Mouse (Mus musculus): Measurements from ENCODE around the gene Trabd. TPM values are rescaled to one million over a fixed set of nuclear protein-coding genes. Genes with fewer than 3 reads are reported as not detected.

Gene Trabd
- polyA plus RNA-seq, 1 experiment from 2014 or later: 56.6 TPM

- H3K27me3 ChIP-seq: peaks cover 74% of the 10 kb centered on the region
- no peak overlapping the region for H3K4me2 ChIP-seq
- no peak overlapping the region for H3K4me3 ChIP-seq
- H3K4me1 ChIP-seq: peaks cover 24% of the 10 kb centered on the region
- no peak for ATAC-seq (ENCODE audit: insufficient number of reproducible peaks, low FRiP score, low TSS enrichment, low read depth)
- 58% methylated on average over 6 of the region's 6 CpGs for WGBS
- H3K9me3 ChIP-seq: no peaks in the 10 kb centered on the region
- no peak overlapping the region for H3K9ac ChIP-seq
- H3K36me3 ChIP-seq: no peaks in the 10 kb centered on the region
- no peak overlapping the region for H3K27ac ChIP-seq
Observed at GRCm38 (mm10) chr15:89063536-89063935, 11.4 kb upstream of the Trabd start.

GRCm38 (mm10) chr15:89064891-89065290 lies 10.0 kb upstream of the Trabd start:
- ATAC-seq (ENCODE audit: insufficient number of reproducible peaks, low FRiP score, low TSS enrichment, low read depth): no peak
- Histone ChIP-seq H3K27ac (no peak overlapping the region), H3K4me2 (no peak overlapping the region), H3K27me3 (peaks cover 77% of the 10 kb centered on the region), H3K4me3 (no peak overlapping the region), H3K36me3 (no peaks in the 10 kb centered on the region), H3K4me1 (peaks cover 16% of the 10 kb centered on the region), H3K9ac (no peak overlapping the region), H3K9me3 (no peaks in the 10 kb centered on the region)
- 92% methylated on average over 5 of the region's 5 CpGs for WGBS

- Histone ChIP-seq H3K9me3 (no peaks in the 10 kb centered on the region), H3K9ac (no peak overlapping the region), H3K4me1 (peaks cover 10% of the 10 kb centered on the region; the same call in 1 of the 2 replicates), H3K4me2 (peak overlapping the region; percentile 30; the same call in 1 of the 2 replicates), H3K27ac (no peak overlapping the region), H3K36me3 (no peaks in the 10 kb centered on the region), H3K4me3 (0 out of 2 replicates have a peak overlapping the region, but pooled peaks have one; percentile 8), H3K27me3 (peaks cover 59% of the 10 kb centered on the region)
- no peak for ATAC-seq (ENCODE audit: insufficient number of reproducible peaks, low FRiP score, low TSS enrichment, low read depth)
- 29% methylated on average over 35 of the region's 35 CpGs for WGBS
Observed at GRCm38 (mm10) chr15:89067609-89068008, 7.3 kb upstream of the Trabd start.

- Histone ChIP-seq H3K4me3 (no peak overlapping the region), H3K36me3 (no peaks in the 10 kb centered on the region), H3K27ac (no peak overlapping the region), H3K9ac (no peak overlapping the region), H3K4me2 (no peak overlapping the region), H3K27me3 (peaks cover 59% of the 10 kb centered on the region), H3K4me1 (peaks cover 10% of the 10 kb centered on the region; the same call in 1 of the 2 replicates), H3K9me3 (no peaks in the 10 kb centered on the region)
- no peak for ATAC-seq (ENCODE audit: insufficient number of reproducible peaks, low FRiP score, low TSS enrichment, low read depth)
- 28% methylated on average over 26 of the region's 26 CpGs for WGBS
Observed at GRCm38 (mm10) chr15:89068226-89068625, 6.7 kb upstream of the Trabd start.

- H3K4me1 ChIP-seq: peaks cover 13% of the 10 kb centered on the region
- no peak overlapping the region for H3K27ac ChIP-seq
- peaks cover 53% of the 10 kb centered on the region for H3K27me3 ChIP-seq
- no peak overlapping the region for H3K9ac ChIP-seq
- H3K4me3 ChIP-seq: no peak overlapping the region
- H3K36me3 ChIP-seq: no peaks in the 10 kb centered on the region
- WGBS: 74% methylated on average over 19 of the region's 19 CpGs
- ATAC-seq (ENCODE audit: insufficient number of reproducible peaks, low FRiP score, low TSS enrichment, low read depth): no peak
- H3K9me3 ChIP-seq: no peaks in the 10 kb centered on the region
- no peak overlapping the region for H3K4me2 ChIP-seq
Observed at GRCm38 (mm10) chr15:89069336-89069840, 5.5 kb upstream of the Trabd start.

GRCm38 (mm10) chr15:89070606-89071005 lies 4.3 kb upstream of the Trabd start:
- no peaks in the 10 kb centered on the region for H3K36me3 ChIP-seq
- H3K4me3 ChIP-seq: no peak overlapping the region
- H3K4me2 ChIP-seq: no peak overlapping the region
- peaks cover 44% of the 10 kb centered on the region for H3K27me3 ChIP-seq
- no peaks in the 10 kb centered on the region for H3K9me3 ChIP-seq
- peaks cover 24% of the 10 kb centered on the region for H3K4me1 ChIP-seq
- WGBS: 74% methylated on average over 24 of the region's 24 CpGs
- H3K9ac ChIP-seq: no peak overlapping the region
- ATAC-seq (ENCODE audit: insufficient number of reproducible peaks, low FRiP score, low TSS enrichment, low read depth): no peak
- H3K27ac ChIP-seq: no peak overlapping the region

GRCm38 (mm10) chr15:89073993-89074603 lies 826 bp upstream of the Trabd start:
- H3K36me3 ChIP-seq: no peaks in the 10 kb centered on the region
- no peak overlapping the region for H3K9ac ChIP-seq
- no peak for ATAC-seq (ENCODE audit: insufficient number of reproducible peaks, low FRiP score, low TSS enrichment, low read depth)
- peaks cover 9% of the 10 kb centered on the region for H3K27me3 ChIP-seq
- peak overlapping the region; percentile 88; the same call in 1 of the 2 replicates for H3K4me2 ChIP-seq
- 58% methylated on average over 10 of the region's 10 CpGs for WGBS
- no peak overlapping the region for H3K4me3 ChIP-seq
- no peak overlapping the region for H3K27ac ChIP-seq
- H3K9me3 ChIP-seq: no peaks in the 10 kb centered on the region
- H3K4me1 ChIP-seq: peaks cover 41% of the 10 kb centered on the region

- WGBS: under 1% methylated on average over 44 of the region's 59 CpGs
- Histone ChIP-seq H3K9ac (peak overlapping the region; percentile 85), H3K36me3 (peaks cover 10% of the 10 kb centered on the region; the same call in 1 of the 2 replicates), H3K9me3 (no peaks in the 10 kb centered on the region), H3K4me1 (peaks cover 41% of the 10 kb centered on the region), H3K27ac (peak overlapping the region; percentile 88), H3K4me3 (peak overlapping the region; percentile 82), H3K4me2 (peak overlapping the region; percentile 88), H3K27me3 (no peaks in the 10 kb centered on the region)
- ATAC-seq (ENCODE audit: insufficient number of reproducible peaks, low FRiP score, low TSS enrichment, low read depth): peak; percentile 87
Observed at GRCm38 (mm10) chr15:89075478-89076147, 689 bp downstream of the Trabd start.

GRCm38 (mm10) chr15:89076156-89076731 lies 1.3 kb downstream of the Trabd start:
- H3K27me3 ChIP-seq: no peaks in the 10 kb centered on the region
- H3K9ac ChIP-seq: peak overlapping the region; percentile 85
- peaks cover 16% of the 10 kb centered on the region for H3K36me3 ChIP-seq
- H3K27ac ChIP-seq: peak overlapping the region; percentile 88
- H3K4me2 ChIP-seq: peak overlapping the region; percentile 88
- H3K4me1 ChIP-seq: peaks cover 41% of the 10 kb centered on the region
- H3K9me3 ChIP-seq: no peaks in the 10 kb centered on the region
- peak; percentile 18 for ATAC-seq (ENCODE audit: insufficient number of reproducible peaks, low FRiP score, low TSS enrichment, low read depth)
- H3K4me3 ChIP-seq: peak overlapping the region; percentile 82
- under 1% methylated on average over 28 of the region's 39 CpGs for WGBS

- 45% methylated on average over 9 of the region's 9 CpGs for WGBS
- H3K4me2 ChIP-seq: peak overlapping the region; percentile 88; the same call in 1 of the 2 replicates
- peaks cover 37% of the 10 kb centered on the region for H3K36me3 ChIP-seq
- H3K4me3 ChIP-seq: peak overlapping the region; percentile 82
- no peaks in the 10 kb centered on the region for H3K9me3 ChIP-seq
- ATAC-seq (ENCODE audit: insufficient number of reproducible peaks, low FRiP score, low TSS enrichment, low read depth): no peak
- H3K4me1 ChIP-seq: peaks cover 41% of the 10 kb centered on the region
- H3K9ac ChIP-seq: no peak overlapping the region
- no peak overlapping the region for H3K27ac ChIP-seq
- no peaks in the 10 kb centered on the region for H3K27me3 ChIP-seq
Observed at GRCm38 (mm10) chr15:89078208-89078836, 3.4 kb downstream of the Trabd start.

- Histone ChIP-seq H3K9me3 (no peaks in the 10 kb centered on the region), H3K27ac (no peak overlapping the region), H3K4me2 (no peak overlapping the region), H3K4me3 (no peak overlapping the region), H3K9ac (no peak overlapping the region), H3K27me3 (no peaks in the 10 kb centered on the region), H3K4me1 (peaks cover 7% of the 10 kb centered on the region), H3K36me3 (peaks cover 76% of the 10 kb centered on the region)
- 100% methylated on average over 1 of the region's 1 CpGs for WGBS
- ATAC-seq (ENCODE audit: insufficient number of reproducible peaks, low FRiP score, low TSS enrichment, low read depth): no peak
Observed at GRCm38 (mm10) chr15:89083906-89084305, 9.0 kb downstream of the Trabd start.
